Mouse (Mus musculus): ENCODE data around the gene Rcc1. TPM values are rescaled to one million over a fixed set of nuclear protein-coding genes. Genes with fewer than 3 reads are reported as not detected.

The Rcc1 gene
- 28.4 TPM for polyA plus RNA-seq (2017; shearing (Covaris generic))

DNA sequence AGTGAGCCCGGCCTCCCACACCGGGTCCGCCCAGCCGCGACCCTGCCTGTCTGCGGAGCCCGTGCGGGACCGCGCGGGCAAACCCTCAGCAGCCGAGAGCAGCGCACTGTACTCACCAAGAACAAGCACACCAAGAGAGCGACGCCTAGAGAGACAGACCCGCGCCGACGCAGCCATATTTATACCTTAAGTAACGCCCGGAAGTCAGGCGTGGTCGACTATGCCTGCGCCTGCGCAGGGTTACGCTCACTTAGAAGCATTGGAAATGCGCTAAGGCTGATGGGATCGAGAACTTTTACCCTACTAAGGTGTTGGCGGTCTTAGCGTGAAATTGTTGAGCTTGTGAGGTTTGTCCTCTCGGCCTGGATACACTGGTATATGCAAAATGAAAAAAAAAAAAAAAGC, at the start of gene Rcc1:
Gene Rcc1 (minus strand): TSS at position 125 of the 405 bp plus-strand sequence.

DNA sequence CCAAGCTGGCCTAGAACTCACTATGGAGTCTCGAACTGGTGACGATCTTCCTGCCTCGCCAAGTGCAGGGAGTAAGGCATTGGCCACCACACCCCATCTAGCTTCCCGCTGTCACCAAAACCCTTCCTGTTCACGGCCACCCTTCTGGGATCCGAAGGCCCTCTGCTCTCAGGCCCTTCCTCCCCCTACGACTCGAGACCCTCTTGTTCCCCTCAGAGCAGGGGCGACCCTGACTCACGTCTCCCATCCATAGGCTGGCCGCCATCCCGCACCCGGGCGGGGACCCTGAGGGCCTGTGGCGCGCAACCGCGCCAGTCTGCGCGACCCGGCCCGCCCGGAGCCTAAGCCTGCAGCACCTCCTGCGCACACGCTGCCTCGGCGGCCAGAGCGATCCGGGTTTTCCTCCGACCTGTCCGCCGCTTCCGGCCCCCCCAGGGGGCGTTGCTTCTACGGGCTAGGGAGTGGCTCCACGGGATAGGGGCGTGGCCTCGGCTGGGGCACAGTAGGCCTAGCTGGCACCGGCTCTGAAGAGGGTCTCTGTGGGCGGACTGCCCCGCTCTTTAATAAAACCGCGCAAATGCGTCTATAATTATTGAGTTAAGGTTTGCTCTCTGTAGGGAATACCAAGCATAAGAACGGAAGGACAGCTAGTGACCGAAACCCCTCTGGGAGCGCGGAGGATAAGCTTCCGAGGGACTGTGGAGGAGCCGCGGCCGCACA, 24.1 kb downstream of the Rcc1 start, which contains the start of gene Trnau1ap:
Gene Trnau1ap (minus strand): TSS at position 424 of the 720 bp plus-strand sequence.

DNA sequence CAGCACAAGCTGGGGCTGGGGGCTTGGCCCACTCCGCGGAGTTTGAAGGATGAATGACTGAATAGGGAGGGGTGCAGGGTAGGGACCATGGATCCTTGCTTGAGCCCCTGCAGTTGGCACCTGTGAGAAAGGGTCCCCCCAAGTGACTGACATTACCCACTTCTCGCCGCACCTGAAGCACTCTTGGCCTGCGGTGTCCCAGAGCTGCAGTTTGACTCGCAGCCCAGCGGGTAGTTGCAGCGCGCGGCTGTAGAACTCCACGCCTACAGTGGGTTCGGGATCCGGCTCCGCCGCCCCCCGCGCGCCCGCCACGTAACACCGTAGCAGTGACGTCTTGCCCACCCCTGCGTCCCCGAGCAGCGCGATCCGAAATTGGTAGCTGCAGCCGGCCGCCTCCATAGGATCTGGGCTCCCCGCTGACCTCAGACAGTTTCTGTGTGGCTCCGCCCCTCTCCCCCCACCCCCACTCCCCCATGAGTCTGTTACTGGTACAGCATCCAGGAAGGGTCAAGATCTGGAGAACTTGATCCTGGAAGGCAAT, 50.4 kb downstream of the Rcc1 start, which contains the start of gene Rab42:
Gene Rab42 (minus strand): TSS at position 447 of the 541 bp plus-strand sequence.

Other genes with a start within 250 kb of the Rcc1 start
- not detected for gene Oprd1, start 209.1 kb downstream of the Rcc1 start, polyA plus RNA-seq (2017; shearing (Covaris generic))
- 124 TPM for gene Ythdf2, start 141.3 kb downstream of the Rcc1 start, polyA plus RNA-seq (2017; shearing (Covaris generic))
- 6.3 TPM for gene Gmeb1, start 92.0 kb downstream of the Rcc1 start, polyA plus RNA-seq (2017; shearing (Covaris generic))
- 80.0 TPM for gene Taf12, start 79.2 kb downstream of the Rcc1 start, polyA plus RNA-seq (2017; shearing (Covaris generic))
- 0.24 TPM for gene Rab42, start 50.2 kb downstream of the Rcc1 start, polyA plus RNA-seq (2017; shearing (Covaris generic))
- gene Trnau1ap, start 24.1 kb downstream of the Rcc1 start, polyA plus RNA-seq (2017; shearing (Covaris generic)) = 78.8 TPM
- 3.0 TPM for gene Phactr4, start 68.9 kb upstream of the Rcc1 start, polyA plus RNA-seq (2017; shearing (Covaris generic))
- gene Med18, start 110.3 kb upstream of the Rcc1 start, polyA plus RNA-seq (2017; shearing (Covaris generic)) = 27.3 TPM
- 8.3 TPM for gene Sesn2, start 156.9 kb upstream of the Rcc1 start, polyA plus RNA-seq (2017; shearing (Covaris generic))
- gene Atpif1, start 180.1 kb upstream of the Rcc1 start, polyA plus RNA-seq (2017; shearing (Covaris generic)) = 178 TPM
- 237 TPM for gene Dnajc8, start 181.9 kb upstream of the Rcc1 start, polyA plus RNA-seq (2017; shearing (Covaris generic))
- gene Ptafr, start 210.5 kb upstream of the Rcc1 start, polyA plus RNA-seq (2017; shearing (Covaris generic)) = 0.35 TPM